Mouse (Mus musculus) heart, postnatal 0 days (tissue): ENCODE results near the gene Ajuba. TPM values are rescaled to one million over a fixed set of nuclear protein-coding genes. Genes with fewer than 3 reads are reported as not detected.

Experiments
- ATAC-seq: fragments of 200-750 bp; cut with Nextera tagmentation; 2 replicates; pipeline ENCODE4 v1.8.0; 2017; ENCODE audit warnings: low read depth, moderate number of reproducible peaks, moderate library complexity; ENCODE audit not compliant: insufficient read depth
- DNase-seq: peaks from one replicate; pipeline ENCODE4 v3.0.0-alpha.2; 2016; ENCODE audit warnings: low spot score
- H3K27ac ChIP-seq: fragments of 300-500 bp; sonication (generic); 2 replicates; pipeline ENCODE4 v1.5.1; 2014; ENCODE audit warnings: low read depth, mild to moderate bottlenecking
- H3K27me3 ChIP-seq: fragments of 300-500 bp; sonication (generic); 2 replicates; pipeline ENCODE4 v1.6.1; 2014; ENCODE audit warnings: low read length, mixed read lengths; ENCODE audit not compliant: control insufficient read depth, insufficient read depth
- H3K36me3 ChIP-seq: fragments of 300-500 bp; sonication (generic); replicated peaks from 2 replicates; pipeline ENCODE4 v1.6.1; 2014; ENCODE audit warnings: low read length, mixed read lengths; ENCODE audit not compliant: control insufficient read depth, insufficient read depth
- H3K4me1 ChIP-seq: fragments of 300-500 bp; sonication (generic); 2 replicates; pipeline ENCODE4 v1.6.1; 2014; ENCODE audit warnings: antibody characterized with exemption; ENCODE audit not compliant: control insufficient read depth, insufficient read depth
- H3K4me2 ChIP-seq: fragments of 300-500 bp; sonication (generic); 2 replicates; pipeline ENCODE4 v1.6.1; 2014; ENCODE audit warnings: low read depth, mild to moderate bottlenecking, low read length, moderate library complexity
- H3K4me3 ChIP-seq: fragments of 300-500 bp; sonication (generic); 2 replicates; pipeline ENCODE4 v1.5.1; 2014; ENCODE audit warnings: low read depth, low read length
- H3K9ac ChIP-seq: fragments of 300-500 bp; sonication (generic); replicated peaks from 2 replicates; pipeline ENCODE4 v1.6.1; 2014; ENCODE audit warnings: low read depth, low read length, mixed read lengths
- H3K9me3 ChIP-seq: fragments of 300-500 bp; sonication (generic); replicated peaks from 2 replicates; pipeline ENCODE4 v1.6.1; 2016; ENCODE audit warnings: low read length; ENCODE audit not compliant: control insufficient read depth
- CTCF ChIP-seq: IDR thresholded peaks from 2 replicates; pipeline ENCODE4 v1.5.1; 2016; ENCODE audit warnings: antibody characterized with exemption, control low read depth, low read depth
- EP300 ChIP-seq: IDR thresholded peaks from 2 replicates; pipeline ENCODE4 v1.6.1; 2016; ENCODE audit warnings: antibody characterized with exemption, low read depth
- WGBS: fragments of 180-500 bp; shearing (Covaris S2); extraction: QIAGEN DNeasy Blood & Tissue Kit; methylation state at CpG from one replicate; pipeline ENCODE4 v1.1.7; 2014; 5-methylcytosine and 5-hydroxymethylcytosine counted together
- polyA plus RNA-seq: library from polyadenylated mRNA; unstranded; fragments of >200 nt; fragmentation: Nextera tagmentation; extraction: Ambion mirVana; gene quantifications from 2 replicates; pipeline ENCODE4 v1.2.1, GENCODE M21; 2015
- total RNA-seq: library from RNA; depleted of rRNA; stranded (reverse); fragments of >200 nt; gene quantifications from 2 replicates; pipeline ENCODE4 v1.2.3, GENCODE M21; 2014; ENCODE audit warnings: low replicate concordance

Gene Ajuba
- total and polyA plus RNA-seq, 2 experiments from 2014 or later, result 11.3 to 24.8 TPM

DNA sequence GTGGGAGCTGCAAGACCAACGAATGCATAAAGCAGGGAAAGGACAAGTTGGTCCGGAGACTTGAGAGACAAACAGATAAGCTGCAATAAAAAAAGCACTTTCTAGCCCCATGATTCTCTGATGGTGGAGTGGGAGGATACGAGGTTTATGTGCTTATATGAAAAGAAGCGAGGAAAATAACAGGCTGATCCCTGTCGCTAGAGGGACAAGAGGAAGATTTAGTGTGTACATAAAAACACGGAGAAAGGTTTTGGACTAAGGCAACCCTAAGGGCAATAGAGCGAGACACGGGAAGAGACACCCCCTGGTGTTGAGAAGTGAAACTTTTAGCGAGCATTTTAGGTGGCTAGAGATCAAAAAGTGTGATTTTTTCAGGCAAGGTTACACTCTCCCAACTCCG is 705 bp upstream of the Ajuba start:
- Histone ChIP-seq H3K4me1 (peaks cover 24% of the 10 kb centered on the region), H3K27ac (peak overlapping the region; percentile 78), H3K9ac (peak overlapping the region; percentile 77), H3K9me3 (no peaks in the 10 kb centered on the region), H3K4me3 (peak overlapping the region; percentile 77), H3K27me3 (no peaks in the 10 kb centered on the region), H3K4me2 (peak overlapping the region; percentile 88), H3K36me3 (no peaks in the 10 kb centered on the region)
- DNase-seq (peak; percentile 79), ATAC-seq (peak; percentile 44; the same call in 1 of the 2 replicates)
- under 1% methylated on average over 10 of the region's 10 CpGs for WGBS
- TF ChIP-seq CTCF (peak; percentile 67), EP300 (no peak)

DNA sequence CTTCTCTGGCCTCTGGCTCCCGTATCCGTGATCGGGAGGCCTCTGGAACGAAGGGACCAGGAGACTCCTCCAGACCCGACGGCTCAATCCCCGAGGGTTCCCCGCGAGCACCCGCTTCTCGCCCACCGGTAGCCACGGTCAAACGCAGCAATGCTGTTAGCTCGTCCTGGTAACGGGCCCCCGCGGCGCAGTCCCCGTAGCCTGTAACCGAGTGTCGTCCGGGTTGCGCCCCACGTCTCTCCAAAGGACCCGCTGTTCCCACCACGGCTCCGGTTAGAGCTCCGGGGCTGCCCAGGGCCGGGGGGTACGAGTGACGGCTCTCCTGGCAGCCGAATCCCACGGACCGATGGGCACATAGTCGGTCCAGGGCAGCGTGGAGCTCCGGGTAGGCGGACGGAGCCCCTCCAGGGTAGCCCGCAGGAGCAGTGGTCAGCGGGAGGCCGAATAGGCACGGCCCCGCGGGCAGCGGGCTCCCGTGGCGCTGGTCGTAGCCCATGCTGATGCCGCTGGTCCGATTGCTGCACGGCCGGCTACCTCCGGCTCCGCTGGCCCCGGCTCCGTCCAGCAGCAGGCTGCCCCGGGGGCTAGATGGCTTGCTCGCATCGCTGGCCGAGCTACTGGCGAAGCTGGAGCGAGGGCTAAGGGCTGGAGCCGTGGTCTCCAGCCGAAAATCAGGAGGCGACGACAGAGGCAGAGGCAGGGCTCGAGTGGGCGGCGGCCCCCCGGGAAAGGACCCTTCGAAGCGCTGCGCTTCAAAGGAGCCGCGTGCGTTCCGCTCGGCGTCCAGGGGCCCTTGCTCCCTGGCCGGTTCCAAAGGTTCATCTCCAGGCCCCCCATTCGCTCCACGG is 893 bp downstream of the Ajuba start:
- Histone ChIP-seq H3K4me1 (peaks cover 36% of the 10 kb centered on the region), H3K4me3 (peak overlapping the region; percentile 77), H3K4me2 (peak overlapping the region; percentile 88), H3K9ac (peak overlapping the region; percentile 77), H3K27me3 (no peaks in the 10 kb centered on the region), H3K27ac (peak overlapping the region; percentile 78), H3K36me3 (peaks cover 4% of the 10 kb centered on the region; the same call in 1 of the 2 replicates), H3K9me3 (no peaks in the 10 kb centered on the region)
- ATAC-seq (no peak), DNase-seq (peak; percentile 26)
- under 1% methylated on average over 84 of the region's 84 CpGs for WGBS
- no peak for TF ChIP-seq CTCF
- no peak for TF ChIP-seq EP300

GRCm38 (mm10) chr14:54575631-54576030 is 1.7 kb downstream of the Ajuba start:
- H3K4me3 ChIP-seq, result peak overlapping the region; percentile 77
- peak; percentile 70 for DNase-seq

GRCm38 (mm10) chr14:54575031-54575430 is 2.3 kb downstream of the Ajuba start:
- peaks cover 17% of the 10 kb centered on the region for H3K36me3 ChIP-seq
- H3K27ac ChIP-seq, result peak overlapping the region; percentile 78
- H3K9ac ChIP-seq, result peak overlapping the region; percentile 77
- DNase-seq, result no peak
- H3K4me2 ChIP-seq, result peak overlapping the region; percentile 88
- no peak for ATAC-seq
- no peaks in the 10 kb centered on the region for H3K27me3 ChIP-seq
- peak overlapping the region; percentile 77 for H3K4me3 ChIP-seq
- H3K4me1 ChIP-seq, result peaks cover 36% of the 10 kb centered on the region
- WGBS, result 11% methylated on average over 8 of the region's 8 CpGs
- no peaks in the 10 kb centered on the region for H3K9me3 ChIP-seq
- TF ChIP-seq EP300 (no peak), CTCF (no peak)

More at GRCm38 (mm10) chr14:54575631-54576030, 1.7 kb downstream of the Ajuba start:
- TF ChIP-seq CTCF (no peak), EP300 (no peak)
- Histone ChIP-seq H3K9me3 (no peaks in the 10 kb centered on the region), H3K36me3 (peaks cover 12% of the 10 kb centered on the region), H3K27me3 (no peaks in the 10 kb centered on the region), H3K4me2 (peak overlapping the region; percentile 88), H3K4me1 (peaks cover 36% of the 10 kb centered on the region), H3K27ac (peak overlapping the region; percentile 78), H3K9ac (peak overlapping the region; percentile 77)
- ATAC-seq, result peak; percentile 44
- 2% methylated on average over 39 of the region's 39 CpGs for WGBS

GRCm38 (mm10) chr14:54574253-54574652 is 3.1 kb downstream of the Ajuba start:
- ATAC-seq (no peak), DNase-seq (no peak)
- Histone ChIP-seq H3K9ac (peak overlapping the region; percentile 39), H3K36me3 (peaks cover 23% of the 10 kb centered on the region), H3K4me1 (peaks cover 36% of the 10 kb centered on the region), H3K4me2 (peak overlapping the region; percentile 88), H3K27ac (peak overlapping the region; percentile 50; the same call in 1 of the 2 replicates), H3K27me3 (no peaks in the 10 kb centered on the region), H3K9me3 (no peaks in the 10 kb centered on the region), H3K4me3 (peak overlapping the region; percentile 77)
- no peak for TF ChIP-seq EP300
- no peak for TF ChIP-seq CTCF
- WGBS, result 24% methylated on average over 4 of the region's 4 CpGs
